Mouse (Mus musculus) heart, embryonic 11.5 days (tissue): ENCODE results near the gene Plxna4. TPM values are rescaled to one million over a fixed set of nuclear protein-coding genes. Genes with fewer than 3 reads are reported as not detected.

Source experiments
- ATAC-seq: fragments of 200-750 bp; cut with Nextera tagmentation; replicated peaks from 2 replicates; pipeline ENCODE4 v1.8.0; 2017; ENCODE audit warnings: moderate library complexity; ENCODE audit not compliant: insufficient number of reproducible peaks, low FRiP score, low TSS enrichment
- H3K27ac ChIP-seq: fragments of 300-500 bp; sonication (generic); 2 replicates; pipeline ENCODE4 v1.5.1; 2014; ENCODE audit warnings: mild to moderate bottlenecking, low read depth, low read length
- H3K27me3 ChIP-seq: fragments of 300-500 bp; sonication (generic); 2 replicates; pipeline ENCODE4 v1.6.1; 2014; ENCODE audit warnings: mild to moderate bottlenecking, low read length, mixed read lengths; ENCODE audit not compliant: control insufficient read depth, insufficient read depth
- H3K36me3 ChIP-seq: fragments of 300-500 bp; sonication (generic); 2 replicates; pipeline ENCODE4 v1.6.1; 2014; ENCODE audit warnings: mild to moderate bottlenecking, low read length, moderate library complexity, mixed read lengths; ENCODE audit not compliant: control insufficient read depth, insufficient read depth
- H3K4me1 ChIP-seq: fragments of 300-500 bp; sonication (generic); 2 replicates; pipeline ENCODE4 v1.6.1; 2014; ENCODE audit warnings: low read length; ENCODE audit not compliant: control insufficient read depth, insufficient read depth
- H3K4me2 ChIP-seq: fragments of 300-500 bp; sonication (generic); 2 replicates; pipeline ENCODE4 v1.6.1; 2014; ENCODE audit warnings: mild to moderate bottlenecking, moderate library complexity
- H3K4me3 ChIP-seq: fragments of 300-500 bp; sonication (generic); 2 replicates; pipeline ENCODE4 v1.5.1; 2014; ENCODE audit warnings: low read depth, low read length
- H3K9ac ChIP-seq: fragments of 300-500 bp; sonication (generic); 2 replicates; pipeline ENCODE4 v1.6.1; 2014; ENCODE audit warnings: mild to moderate bottlenecking, low read depth, low read length, moderate library complexity
- H3K9me3 ChIP-seq: fragments of 300-500 bp; sonication (generic); replicated peaks from 2 replicates; pipeline ENCODE4 v1.6.1; 2016; ENCODE audit warnings: low read length; ENCODE audit not compliant: control insufficient read depth
- WGBS: fragments of 180-500 bp; shearing (Covaris S2); extraction: QIAGEN DNeasy Blood & Tissue Kit; methylation state at CpG from one replicate; pipeline ENCODE4 v1.1.7; 2014; ENCODE audit not compliant: insufficient replicate concordance; 5-methylcytosine and 5-hydroxymethylcytosine counted together
- polyA plus RNA-seq: library from polyadenylated mRNA; unstranded; fragments of >200 nt; fragmentation: Nextera tagmentation; extraction: Ambion mirVana; gene quantifications from 2 replicates; pipeline ENCODE4 v1.2.1, GENCODE M21; 2014

The Plxna4 gene
- polyA plus RNA-seq, 1 experiment from 2014 or later, result 9.1 TPM

- ATAC-seq, result no peak
- Histone ChIP-seq H3K9ac (no peak overlapping the region), H3K27ac (peak overlapping the region; percentile 90)
Measured at GRCm38 (mm10) chr6:32479765-32480164, 108.2 kb downstream of the Plxna4 start.

DNA sequence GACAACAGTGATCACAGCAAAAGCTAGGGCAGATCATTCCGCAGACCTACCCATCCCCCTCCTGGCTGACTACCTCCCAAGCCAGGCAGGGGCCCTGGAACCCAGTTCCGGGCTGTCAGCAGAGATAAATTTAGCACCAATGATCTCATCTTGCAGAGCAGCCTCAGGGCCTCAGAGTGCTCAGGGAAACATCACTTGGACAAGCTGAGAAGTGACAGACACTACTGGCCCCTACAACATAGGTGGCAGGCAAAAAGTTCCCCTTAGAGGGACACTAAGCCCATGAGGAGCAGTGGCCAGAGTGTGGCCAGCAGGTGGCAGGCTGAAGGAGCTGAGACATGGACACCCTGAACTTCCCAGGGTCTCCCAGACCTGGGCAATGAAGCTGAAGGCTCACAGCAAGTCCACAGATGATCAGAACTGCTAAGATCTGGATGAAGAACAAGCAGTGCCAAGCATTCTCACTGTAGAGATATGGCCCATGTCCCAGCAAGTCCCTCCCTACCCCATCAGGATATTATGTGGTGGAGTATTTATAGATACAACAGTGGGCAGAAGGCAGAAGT, 108.7 kb downstream of the Plxna4 start:
- Histone ChIP-seq H3K4me1 (peaks cover 92% of the 10 kb centered on the region), H3K27ac (peak overlapping the region; percentile 90), H3K9ac (peak overlapping the region; percentile 66), H3K4me2 (peak overlapping the region; percentile 51), H3K36me3 (no peaks in the 10 kb centered on the region), H3K4me3 (no peak overlapping the region), H3K9me3 (no peaks in the 10 kb centered on the region), H3K27me3 (no peaks in the 10 kb centered on the region)
- ATAC-seq, result peak; percentile 92
- WGBS, result 0% methylated on average over 2 of the region's 2 CpGs

More at GRCm38 (mm10) chr6:32479765-32480164, 108.2 kb downstream of the Plxna4 start:
- Histone ChIP-seq H3K36me3 (no peaks in the 10 kb centered on the region), H3K4me2 (no peak overlapping the region; the same call in 1 of the 2 replicates), H3K27me3 (no peaks in the 10 kb centered on the region), H3K4me3 (no peak overlapping the region), H3K9me3 (no peaks in the 10 kb centered on the region), H3K4me1 (peaks cover 94% of the 10 kb centered on the region)
- WGBS, result 59% methylated on average over 2 of the region's 2 CpGs

DNA sequence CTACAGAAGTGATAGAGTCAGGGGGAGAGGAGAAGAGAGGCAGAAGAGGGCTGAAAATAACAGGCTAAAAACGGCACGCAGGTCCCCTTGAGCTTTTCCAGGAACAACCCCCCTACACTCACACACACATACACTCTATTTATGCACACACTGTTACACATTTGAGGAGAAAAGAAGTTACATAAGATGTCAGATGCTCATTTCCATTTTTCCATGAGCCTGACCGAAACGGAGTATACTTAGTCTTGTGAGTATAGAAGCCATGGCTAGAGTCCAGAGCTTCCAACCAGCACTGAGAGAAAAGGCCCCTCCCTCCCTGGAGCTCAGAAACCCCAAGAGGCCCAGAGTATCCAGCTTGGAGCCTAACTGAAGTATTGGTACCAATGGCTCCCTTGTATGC, 112.0 kb downstream of the Plxna4 start:
- no peaks in the 10 kb centered on the region for H3K27me3 ChIP-seq
- no peaks in the 10 kb centered on the region for H3K36me3 ChIP-seq
- H3K9me3 ChIP-seq, result no peaks in the 10 kb centered on the region
- H3K9ac ChIP-seq, result no peak overlapping the region
- H3K4me3 ChIP-seq, result no peak overlapping the region
- H3K4me2 ChIP-seq, result no peak overlapping the region
- peaks cover 71% of the 10 kb centered on the region for H3K4me1 ChIP-seq
- peak overlapping the region; percentile 54; the same call in 1 of the 2 replicates for H3K27ac ChIP-seq
- ATAC-seq, result no peak
- WGBS, result 80% methylated on average over 4 of the region's 4 CpGs

- H3K4me1 ChIP-seq, result peaks cover 33% of the 10 kb centered on the region
- no peaks in the 10 kb centered on the region for H3K27me3 ChIP-seq
- H3K9me3 ChIP-seq, result no peaks in the 10 kb centered on the region
- 65% methylated on average over 5 of the region's 5 CpGs for WGBS
- no peak overlapping the region for H3K4me2 ChIP-seq
- no peak overlapping the region for H3K4me3 ChIP-seq
- H3K36me3 ChIP-seq, result no peaks in the 10 kb centered on the region
- ATAC-seq, result no peak
- 0 out of 2 replicates have a peak overlapping the region, but pooled peaks have one; percentile 30 for H3K27ac ChIP-seq
- 0 out of 2 replicates have a peak overlapping the region, but pooled peaks have one; percentile 47 for H3K9ac ChIP-seq
Measured at GRCm38 (mm10) chr6:32472062-32472461, 115.9 kb downstream of the Plxna4 start.

DNA sequence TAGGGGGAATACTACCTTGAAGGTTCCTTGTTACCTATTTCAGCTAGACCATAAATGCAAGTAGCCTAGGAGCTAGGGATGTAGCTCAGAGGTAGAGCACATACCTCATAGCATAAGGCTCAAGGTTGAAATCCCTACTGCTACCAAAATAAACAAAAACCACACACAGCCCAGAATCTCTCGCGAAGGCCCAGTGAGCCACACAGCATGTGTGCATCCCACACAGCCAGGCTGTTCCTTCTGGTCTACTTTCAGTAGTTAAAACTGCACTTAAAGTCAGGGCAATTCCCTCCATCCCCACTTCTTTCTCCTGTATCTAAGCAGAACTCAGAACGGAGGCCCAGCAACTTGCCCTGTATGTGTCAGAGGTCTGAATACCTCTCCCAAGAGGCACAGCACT, 116.4 kb downstream of the Plxna4 start:
- no peak for ATAC-seq
- WGBS, result 43% methylated on average over 3 of the region's 3 CpGs
- Histone ChIP-seq H3K9me3 (no peaks in the 10 kb centered on the region), H3K4me1 (peaks cover 29% of the 10 kb centered on the region), H3K27me3 (no peaks in the 10 kb centered on the region), H3K4me3 (no peak overlapping the region), H3K27ac (0 out of 2 replicates have a peak overlapping the region, but pooled peaks have one; percentile 30), H3K9ac (0 out of 2 replicates have a peak overlapping the region, but pooled peaks have one; percentile 47), H3K36me3 (no peaks in the 10 kb centered on the region), H3K4me2 (no peak overlapping the region)

DNA sequence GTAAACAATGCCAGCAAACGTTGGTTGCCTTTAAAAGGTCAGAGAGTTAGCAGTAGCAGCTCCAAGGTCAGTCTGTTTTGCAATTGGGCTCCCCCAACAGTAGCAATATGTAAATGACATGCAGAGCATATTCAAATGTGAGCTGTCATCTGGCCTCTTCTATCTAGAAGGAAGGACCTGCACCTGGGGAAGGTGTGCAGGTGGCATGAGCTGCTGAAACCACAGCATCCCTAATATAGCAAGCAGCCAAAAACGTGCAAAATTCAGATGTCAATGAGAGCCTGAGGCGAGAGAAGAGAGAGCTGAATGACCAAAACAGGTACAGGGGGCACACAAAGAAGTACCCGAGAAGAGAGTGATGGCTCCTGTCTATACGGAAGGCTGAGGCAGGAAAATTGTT, 118.8 kb downstream of the Plxna4 start:
- Histone ChIP-seq H3K4me1 (peaks cover 16% of the 10 kb centered on the region), H3K9me3 (no peaks in the 10 kb centered on the region), H3K4me3 (no peak overlapping the region), H3K27me3 (no peaks in the 10 kb centered on the region), H3K4me2 (no peak overlapping the region), H3K9ac (no peak overlapping the region), H3K27ac (no peak overlapping the region), H3K36me3 (no peaks in the 10 kb centered on the region)
- ATAC-seq, result no peak
- WGBS, result 61% methylated on average over 5 of the region's 5 CpGs

GRCm38 (mm10) chr6:32465129-32465528, 122.9 kb downstream of the Plxna4 start:
- no peaks in the 10 kb centered on the region for H3K9me3 ChIP-seq
- H3K4me2 ChIP-seq, result no peak overlapping the region
- H3K27me3 ChIP-seq, result no peaks in the 10 kb centered on the region
- no peak overlapping the region for H3K9ac ChIP-seq
- no peak for ATAC-seq
- H3K36me3 ChIP-seq, result no peaks in the 10 kb centered on the region
- H3K4me3 ChIP-seq, result no peak overlapping the region
- H3K27ac ChIP-seq, result no peak overlapping the region
- H3K4me1 ChIP-seq, result peaks cover 16% of the 10 kb centered on the region
- 39% methylated on average over 8 of the region's 8 CpGs for WGBS

GRCm38 (mm10) chr6:32464637-32465036, 123.4 kb downstream of the Plxna4 start:
- no peaks in the 10 kb centered on the region for H3K9me3 ChIP-seq
- H3K9ac ChIP-seq, result no peak overlapping the region; the same call in 1 of the 2 replicates
- H3K4me3 ChIP-seq, result no peak overlapping the region
- peak; percentile 71; the same call in 1 of the 2 replicates for ATAC-seq
- H3K36me3 ChIP-seq, result no peaks in the 10 kb centered on the region
- peaks cover 16% of the 10 kb centered on the region for H3K4me1 ChIP-seq
- H3K27ac ChIP-seq, result peak overlapping the region; percentile 42
- no peaks in the 10 kb centered on the region for H3K27me3 ChIP-seq
- H3K4me2 ChIP-seq, result peak overlapping the region; percentile 45
- WGBS, result 16% methylated on average over 8 of the region's 8 CpGs

DNA sequence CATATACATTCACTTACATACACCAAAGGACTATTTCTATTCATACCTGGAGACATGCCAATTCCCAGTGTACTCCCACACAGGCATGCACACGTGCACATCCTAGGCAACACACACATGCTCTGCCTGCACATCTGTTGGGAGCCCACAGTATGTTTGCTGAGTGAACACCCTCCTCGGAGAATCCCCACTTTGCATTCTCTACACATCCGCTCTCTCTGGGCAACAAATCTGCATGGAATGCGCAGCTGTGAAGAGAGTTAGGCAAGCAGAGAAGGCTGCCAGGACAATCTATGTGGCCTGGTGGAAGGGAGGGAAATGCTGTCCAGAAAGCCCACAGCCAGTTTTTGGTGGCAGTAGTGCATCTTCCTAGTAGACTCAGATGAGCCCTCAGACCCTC, 123.9 kb downstream of the Plxna4 start:
- Histone ChIP-seq H3K27me3 (no peaks in the 10 kb centered on the region), H3K9me3 (no peaks in the 10 kb centered on the region), H3K4me2 (peak overlapping the region; percentile 45; the same call in 1 of the 2 replicates), H3K36me3 (no peaks in the 10 kb centered on the region), H3K4me3 (no peak overlapping the region), H3K9ac (no peak overlapping the region), H3K4me1 (peaks cover 16% of the 10 kb centered on the region), H3K27ac (peak overlapping the region; percentile 42)
- 52% methylated on average over 4 of the region's 4 CpGs for WGBS
- no peak for ATAC-seq
